Mouse (Mus musculus) lung, adult 2 months (tissue): ENCODE measurements around the gene Robo4. TPM values are rescaled to one million over a fixed set of nuclear protein-coding genes. Genes with fewer than 3 reads are reported as not detected.

Experiments used
- DNase-seq: peaks from one replicate; pipeline ENCODE4 v3.0.0; 2022
- H3K4me1 ChIP-seq: fragments of 200-500 bp; 2 replicates; pipeline ENCODE4 v1.6.1; 2011; ENCODE audit warnings: low read length; ENCODE audit not compliant: control insufficient read depth, insufficient read depth
- H3K4me3 ChIP-seq: fragments of 200-500 bp; replicated peaks from 2 replicates; pipeline ENCODE3; 2011; ENCODE audit warnings: low read depth, mild to moderate bottlenecking, control low read depth, low read length; ENCODE audit errors: extremely low read depth
- CTCF ChIP-seq: fragments of 200-500 bp; IDR thresholded peaks from 2 replicates; pipeline ENCODE4 v1.5.1; 2011; ENCODE audit warnings: mild to moderate bottlenecking, low read length, control low read depth; ENCODE audit not compliant: insufficient read depth
- POLR2A ChIP-seq: fragments of 200-500 bp; IDR thresholded peaks from 2 replicates; pipeline ENCODE4 v1.6.1; 2011; ENCODE audit warnings: low read depth, mild to moderate bottlenecking, control low read depth, low read length, borderline replicate concordance; ENCODE audit errors: extremely low read depth
- WGBS: fragments of 180-500 bp; shearing (Covaris S2); methylation state at CpG from one replicate; pipeline ENCODE4 v1.1.7; 2018; 5-methylcytosine and 5-hydroxymethylcytosine counted together
- polyA plus RNA-seq: library from polyadenylated mRNA; depleted of rRNA; stranded (reverse); fragments of >200 nt; gene quantifications from 2 replicates; pipeline ENCODE4 v1.2.3, GENCODE M21; 2012

The Robo4 gene
- polyA plus RNA-seq, 1 experiment: 67.8 TPM

DNA sequence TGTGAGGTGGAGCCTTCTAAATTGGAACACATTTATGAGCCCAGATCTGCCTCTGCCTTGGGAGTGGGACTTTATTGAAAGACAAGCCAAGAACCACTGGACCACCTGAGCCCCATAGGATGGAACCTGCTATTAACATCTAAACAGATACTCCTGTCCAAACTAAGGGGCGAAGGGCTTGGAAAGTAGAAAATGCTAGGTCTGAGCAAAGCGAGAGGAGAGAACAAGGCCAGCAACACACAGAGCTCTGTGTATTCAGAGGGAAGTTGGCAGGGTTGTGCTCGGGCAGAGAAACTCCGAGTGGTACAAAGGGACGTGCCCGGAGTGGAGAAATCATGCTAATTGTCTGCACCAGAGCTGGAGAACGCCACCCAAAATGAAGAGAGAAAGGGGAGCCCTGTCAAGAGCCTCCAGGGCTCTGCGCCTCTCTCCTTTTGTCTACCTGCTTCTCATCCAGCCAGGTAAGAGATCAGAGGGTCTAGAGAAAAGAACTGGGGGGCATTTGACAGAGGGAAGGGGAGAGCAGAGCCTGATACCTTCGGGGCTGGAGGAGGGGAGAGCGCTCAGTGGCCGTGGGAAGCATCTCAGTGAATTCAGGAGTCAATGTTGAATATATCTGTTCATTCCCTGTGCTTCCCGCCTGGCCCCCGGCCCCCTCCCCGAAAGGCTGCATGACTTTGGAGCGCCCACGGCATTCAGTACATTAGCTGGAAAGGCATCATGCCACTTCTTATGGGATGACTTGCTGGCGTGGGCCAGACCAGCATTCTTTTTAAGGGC lies 34.2 kb upstream of the Robo4 start, which contains the start of gene Hepacam:
Gene Hepacam, plus strand, starts transcription at position 51 of the 780 bp plus-strand sequence.
- no peak for DNase-seq
- Histone ChIP-seq H3K4me1 (peaks cover 9% of the 10 kb centered on the region), H3K4me3 (no peak within 1 kb of the TSS)
- 81% methylated on average over 17 of the region's 17 CpGs for WGBS
- TF ChIP-seq CTCF: no peak
- no peak for TF ChIP-seq POLR2A

- WGBS: 38% methylated on average over 11 of the region's 11 CpGs
- no peak for TF ChIP-seq CTCF
- TF ChIP-seq POLR2A: no peak
- Histone ChIP-seq H3K4me3 (no peak overlapping the region), H3K4me1 (peaks cover 9% of the 10 kb centered on the region)
- DNase-seq: no peak
Measured at GRCm38 (mm10) chr9:37368081-37368830, 33.4 kb upstream of the Robo4 start.

DNA sequence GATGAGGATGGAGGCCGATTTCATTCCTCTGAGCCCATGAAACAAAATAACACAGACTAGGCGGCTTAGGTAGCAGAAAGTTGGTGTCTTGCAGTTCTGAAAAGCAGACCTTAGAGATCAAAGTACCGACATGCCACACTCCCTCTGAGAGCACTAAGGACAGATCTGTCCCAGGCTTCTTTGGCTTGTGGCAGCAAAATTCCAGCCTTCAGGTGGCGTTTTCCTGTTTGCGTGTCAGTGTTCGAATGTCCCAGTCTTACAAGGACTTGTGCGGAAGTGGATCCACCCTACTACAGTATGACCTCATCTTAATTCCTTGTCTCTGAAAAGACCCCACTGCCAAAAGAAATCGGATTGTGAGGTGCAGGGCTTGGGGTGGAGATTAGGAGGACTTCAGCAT lies 32.8 kb upstream of the Robo4 start:
- 37% methylated on average over 8 of the region's 8 CpGs for WGBS
- H3K4me1 ChIP-seq: peaks cover 9% of the 10 kb centered on the region
- no peak overlapping the region for H3K4me3 ChIP-seq
- no peak for DNase-seq
- TF ChIP-seq POLR2A (no peak), CTCF (no peak)

DNA sequence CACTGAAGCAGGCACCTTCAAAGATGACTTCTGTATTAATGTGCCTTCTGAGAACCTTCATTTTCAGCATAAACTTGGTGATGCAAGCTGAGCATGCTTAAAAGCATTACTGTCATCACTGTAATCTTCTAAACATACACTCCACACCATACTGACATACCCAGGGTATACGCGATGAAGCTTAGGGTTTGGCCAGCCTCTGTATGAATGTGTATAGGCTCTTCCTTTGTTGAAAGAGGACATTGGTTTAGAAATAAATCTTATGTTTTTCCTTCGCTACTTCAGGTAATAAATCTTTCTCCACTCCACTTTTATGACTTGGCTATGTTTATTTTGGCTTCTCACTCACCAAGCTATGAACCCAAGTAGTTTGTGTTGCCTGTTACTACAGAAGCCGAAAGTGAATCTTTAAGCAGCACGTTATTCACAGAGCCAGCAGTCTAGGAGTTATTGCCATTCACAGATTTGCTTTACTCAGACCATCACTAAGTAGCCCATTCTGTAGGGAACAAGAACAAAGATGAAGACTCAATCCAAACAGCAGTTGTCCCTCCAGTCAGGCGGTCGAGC lies 30.4 kb upstream of the Robo4 start:
- DNase-seq: no peak
- TF ChIP-seq POLR2A (no peak), CTCF (no peak)

GRCm38 (mm10) chr9:37375718-37376117 lies 26.0 kb upstream of the Robo4 start:
- TF ChIP-seq CTCF (no peak), POLR2A (no peak)
- WGBS: 80% methylated on average over 5 of the region's 5 CpGs
- H3K4me3 ChIP-seq: no peak overlapping the region
- peaks cover 2% of the 10 kb centered on the region for H3K4me1 ChIP-seq
- no peak for DNase-seq

More for the DNA sequence above, 30.4 kb upstream of the Robo4 start:
- WGBS: 73% methylated on average over 7 of the region's 7 CpGs
- H3K4me3 ChIP-seq: no peak overlapping the region
- peaks cover 9% of the 10 kb centered on the region for H3K4me1 ChIP-seq

- no peak for DNase-seq
- TF ChIP-seq POLR2A (no peak), CTCF (no peak)
- WGBS: 93% methylated on average over 6 of the region's 6 CpGs
- H3K4me3 ChIP-seq: no peak overlapping the region
- H3K4me1 ChIP-seq: no peaks in the 10 kb centered on the region
Measured at GRCm38 (mm10) chr9:37383161-37383560, 18.5 kb upstream of the Robo4 start.

DNA sequence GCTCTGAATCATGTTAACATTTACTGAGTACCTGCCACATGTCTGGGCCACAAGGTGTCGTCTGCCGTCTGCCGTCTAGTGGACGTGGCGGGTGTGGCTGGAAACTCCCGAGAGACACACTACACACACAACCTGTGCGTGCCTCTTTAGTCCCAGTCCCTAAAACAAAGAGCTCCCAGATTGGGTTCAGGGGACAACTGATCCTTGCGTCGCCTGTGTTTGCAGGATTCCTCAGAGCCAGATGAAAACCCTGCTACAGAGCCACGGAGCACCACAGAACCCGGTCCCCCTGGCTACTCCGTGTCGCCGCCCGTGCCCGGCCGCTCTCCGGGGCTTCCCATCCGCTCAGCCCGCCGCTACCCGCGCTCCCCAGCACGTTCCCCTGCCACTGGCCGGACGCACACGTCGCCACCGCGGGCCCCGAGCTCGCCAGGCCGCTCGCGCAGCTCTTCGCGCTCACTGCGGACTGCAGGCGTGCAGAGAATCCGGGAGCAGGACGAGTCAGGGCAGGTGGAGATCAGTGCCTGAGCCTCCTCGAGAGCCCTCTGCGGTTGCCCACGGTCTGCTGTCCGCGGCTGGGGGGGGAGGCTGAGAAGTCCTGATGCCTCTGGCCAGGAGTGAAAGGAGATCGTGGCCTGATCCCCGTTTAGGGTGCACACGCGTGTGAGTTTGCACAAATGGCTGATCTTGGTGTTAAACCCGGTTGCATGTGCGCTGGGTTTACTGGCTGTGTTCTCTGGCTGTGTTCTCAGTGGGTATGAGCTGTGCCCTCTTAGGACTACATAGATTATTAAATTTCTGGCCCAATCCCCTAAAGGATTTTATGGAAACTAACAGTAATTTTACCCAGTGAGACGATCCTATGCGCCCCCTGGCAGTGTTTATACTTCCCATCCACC lies 17.2 kb upstream of the Robo4 start:
- WGBS: 4% methylated on average over 54 of the region's 54 CpGs
- TF ChIP-seq POLR2A (peak; percentile 34; the same call in 1 of the 2 replicates), CTCF (peak; percentile 69)

DNA sequence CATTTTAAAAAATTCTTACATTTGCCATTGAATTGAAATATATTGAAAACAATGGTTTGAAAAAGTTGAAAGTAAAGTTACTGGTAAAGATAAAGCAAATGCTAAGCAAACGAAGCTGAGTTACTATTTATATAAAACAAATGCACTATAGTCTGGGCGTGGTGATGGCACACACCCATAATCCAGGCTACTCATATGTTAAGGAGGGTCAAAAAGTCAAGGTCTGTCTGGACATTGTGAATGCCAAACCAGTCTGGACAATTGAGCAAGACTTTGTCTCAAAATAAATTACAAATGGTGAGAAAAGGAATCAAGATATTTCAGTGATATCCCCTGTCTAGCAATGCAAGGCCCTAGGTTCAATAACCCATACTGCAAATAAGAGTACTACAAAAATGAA lies 10.8 kb upstream of the Robo4 start:
- 42% methylated on average over 2 of the region's 2 CpGs for WGBS
- no peak for TF ChIP-seq POLR2A
- TF ChIP-seq CTCF: no peak
- Histone ChIP-seq H3K4me1 (no peaks in the 10 kb centered on the region), H3K4me3 (no peak overlapping the region)
- DNase-seq: no peak

More for the DNA sequence above, 17.2 kb upstream of the Robo4 start:
- Histone ChIP-seq H3K4me3 (peak overlapping the region; percentile 67), H3K4me1 (no peaks in the 10 kb centered on the region)
- DNase-seq: peak; percentile 62

GRCm38 (mm10) chr9:37392071-37392470 lies 9.6 kb upstream of the Robo4 start:
- 87% methylated on average over 2 of the region's 2 CpGs for WGBS
- TF ChIP-seq POLR2A (no peak), CTCF (no peak)
- no peak for DNase-seq
- Histone ChIP-seq H3K4me3 (no peak overlapping the region), H3K4me1 (no peaks in the 10 kb centered on the region)
